Mouse (Mus musculus): ENCODE measurements around the gene Greb1. TPM values are rescaled to one million over a fixed set of nuclear protein-coding genes. Genes with fewer than 3 reads are reported as not detected.

Gene Greb1
- polyA plus RNA-seq, 1 experiment from 2014 or later = 5.5 TPM

- Histone ChIP-seq H3K4me1 (peaks cover 32% of the 10 kb centered on the region), H3K27ac (no peak overlapping the region), H3K4me3 (0 out of 2 replicates have a peak overlapping the region, but pooled peaks have one; percentile 5)
These were observed 1.8 kb downstream of the Greb1 start for GRCm38 (mm10) chr12:16798894-16799293.

GRCm38 (mm10) chr12:16795781-16796180 is 4.9 kb downstream of the Greb1 start:
- Histone ChIP-seq H3K4me1 (peaks cover 26% of the 10 kb centered on the region), H3K9me3 (no peaks in the 10 kb centered on the region), H3K27ac (no peak overlapping the region), H3K36me3 (no peaks in the 10 kb centered on the region), H3K27me3 (ENCODE audit: insufficient read depth, poor library complexity, severe bottlenecking) (no peaks in the 10 kb centered on the region), H3K4me3 (no peak overlapping the region)
- 79% methylated on average over 3 of the region's 3 CpGs for WGBS
- no peak for DNase-seq (ENCODE audit: low spot score)

More at GRCm38 (mm10) chr12:16798894-16799293, 1.8 kb downstream of the Greb1 start:
- WGBS = 50% methylated on average over 3 of the region's 3 CpGs
- Histone ChIP-seq H3K9me3 (no peaks in the 10 kb centered on the region), H3K36me3 (no peaks in the 10 kb centered on the region), H3K27me3 (ENCODE audit: insufficient read depth, poor library complexity, severe bottlenecking) (0 out of 2 replicates have a peak, but pooled peaks cover 3% of the 10 kb centered on the region)
- DNase-seq (ENCODE audit: low spot score) = no peak

- no peaks in the 10 kb centered on the region for H3K27me3 ChIP-seq (ENCODE audit: insufficient read depth, poor library complexity, severe bottlenecking)
- no peaks in the 10 kb centered on the region for H3K9me3 ChIP-seq
- peaks cover 20% of the 10 kb centered on the region for H3K4me1 ChIP-seq
- WGBS = 78% methylated on average over 4 of the region's 4 CpGs
- no peak overlapping the region for H3K27ac ChIP-seq
- no peak overlapping the region for H3K4me3 ChIP-seq
- DNase-seq (ENCODE audit: low spot score) = no peak
- no peaks in the 10 kb centered on the region for H3K36me3 ChIP-seq
These were observed 7.3 kb downstream of the Greb1 start for GRCm38 (mm10) chr12:16793371-16793770.

- no peak overlapping the region for H3K27ac ChIP-seq
- H3K9me3 ChIP-seq = no peaks in the 10 kb centered on the region
- no peaks in the 10 kb centered on the region for H3K36me3 ChIP-seq
- no peak for DNase-seq (ENCODE audit: low spot score)
- H3K4me1 ChIP-seq = peaks cover 25% of the 10 kb centered on the region
- H3K27me3 ChIP-seq (ENCODE audit: insufficient read depth, poor library complexity, severe bottlenecking) = no peaks in the 10 kb centered on the region
- 46% methylated on average over 4 of the region's 4 CpGs for WGBS
- H3K4me3 ChIP-seq = no peak overlapping the region
These were observed 10.2 kb downstream of the Greb1 start for GRCm38 (mm10) chr12:16790456-16790855.

GRCm38 (mm10) chr12:16789756-16790155 is 10.9 kb downstream of the Greb1 start:
- H3K4me1 ChIP-seq = peaks cover 25% of the 10 kb centered on the region
- no peaks in the 10 kb centered on the region for H3K36me3 ChIP-seq
- no peak for DNase-seq (ENCODE audit: low spot score)
- H3K4me3 ChIP-seq = no peak overlapping the region
- no peaks in the 10 kb centered on the region for H3K27me3 ChIP-seq (ENCODE audit: insufficient read depth, poor library complexity, severe bottlenecking)
- H3K9me3 ChIP-seq = no peaks in the 10 kb centered on the region
- 9% methylated on average over 4 of the region's 4 CpGs for WGBS
- H3K27ac ChIP-seq = peak overlapping the region; percentile 24; the same call in 1 of the 2 replicates

- DNase-seq (ENCODE audit: low spot score) = no peak
- 50% methylated on average over 1 of the region's 1 CpGs for WGBS
- no peaks in the 10 kb centered on the region for H3K27me3 ChIP-seq (ENCODE audit: insufficient read depth, poor library complexity, severe bottlenecking)
- peaks cover 21% of the 10 kb centered on the region for H3K4me1 ChIP-seq
- no peaks in the 10 kb centered on the region for H3K36me3 ChIP-seq
- no peak overlapping the region for H3K27ac ChIP-seq
- H3K4me3 ChIP-seq = no peak overlapping the region
- no peaks in the 10 kb centered on the region for H3K9me3 ChIP-seq
These were observed 11.5 kb downstream of the Greb1 start for GRCm38 (mm10) chr12:16789199-16789598.

GRCm38 (mm10) chr12:16788600-16788999 is 12.1 kb downstream of the Greb1 start:
- 49% methylated on average over 2 of the region's 2 CpGs for WGBS
- H3K27me3 ChIP-seq (ENCODE audit: insufficient read depth, poor library complexity, severe bottlenecking) = no peaks in the 10 kb centered on the region
- H3K9me3 ChIP-seq = no peaks in the 10 kb centered on the region
- H3K27ac ChIP-seq = no peak overlapping the region
- H3K4me3 ChIP-seq = no peak overlapping the region
- no peaks in the 10 kb centered on the region for H3K36me3 ChIP-seq
- peaks cover 21% of the 10 kb centered on the region for H3K4me1 ChIP-seq
- no peak for DNase-seq (ENCODE audit: low spot score)

GRCm38 (mm10) chr12:16781034-16781746 is 19.5 kb downstream of the Greb1 start:
- 77% methylated on average over 14 of the region's 14 CpGs for WGBS
- no peaks in the 10 kb centered on the region for H3K36me3 ChIP-seq
- DNase-seq (ENCODE audit: low spot score) = no peak
- H3K27ac ChIP-seq = peak overlapping the region; percentile 10; the same call in 1 of the 2 replicates
- peaks cover 13% of the 10 kb centered on the region for H3K4me1 ChIP-seq
- H3K9me3 ChIP-seq = no peaks in the 10 kb centered on the region
- no peaks in the 10 kb centered on the region for H3K27me3 ChIP-seq (ENCODE audit: insufficient read depth, poor library complexity, severe bottlenecking)
- no peak overlapping the region for H3K4me3 ChIP-seq

GRCm38 (mm10) chr12:16780320-16780719 is 20.4 kb downstream of the Greb1 start:
- no peaks in the 10 kb centered on the region for H3K9me3 ChIP-seq
- no peaks in the 10 kb centered on the region for H3K27me3 ChIP-seq (ENCODE audit: insufficient read depth, poor library complexity, severe bottlenecking)
- DNase-seq (ENCODE audit: low spot score) = no peak
- H3K36me3 ChIP-seq = no peaks in the 10 kb centered on the region
- WGBS = 88% methylated on average over 3 of the region's 3 CpGs
- H3K27ac ChIP-seq = no peak overlapping the region
- H3K4me3 ChIP-seq = no peak overlapping the region
- H3K4me1 ChIP-seq = peaks cover 13% of the 10 kb centered on the region

GRCm38 (mm10) chr12:16779165-16779564 is 21.5 kb downstream of the Greb1 start:
- 76% methylated on average over 2 of the region's 2 CpGs for WGBS
- H3K27ac ChIP-seq = no peak overlapping the region
- no peaks in the 10 kb centered on the region for H3K36me3 ChIP-seq
- no peaks in the 10 kb centered on the region for H3K27me3 ChIP-seq (ENCODE audit: insufficient read depth, poor library complexity, severe bottlenecking)
- H3K9me3 ChIP-seq = no peaks in the 10 kb centered on the region
- no peak for DNase-seq (ENCODE audit: low spot score)
- H3K4me3 ChIP-seq = no peak overlapping the region
- H3K4me1 ChIP-seq = peaks cover 13% of the 10 kb centered on the region

- Histone ChIP-seq H3K4me3 (no peak overlapping the region), H3K27me3 (ENCODE audit: insufficient read depth, poor library complexity, severe bottlenecking) (no peaks in the 10 kb centered on the region), H3K27ac (no peak overlapping the region), H3K4me1 (peaks cover 13% of the 10 kb centered on the region), H3K9me3 (no peaks in the 10 kb centered on the region), H3K36me3 (no peaks in the 10 kb centered on the region)
- DNase-seq (ENCODE audit: low spot score) = no peak
- WGBS = 76% methylated on average over 5 of the region's 5 CpGs
These were observed 22.2 kb downstream of the Greb1 start for GRCm38 (mm10) chr12:16778523-16778922.

GRCm38 (mm10) chr12:16775351-16775750 is 25.3 kb downstream of the Greb1 start:
- H3K4me1 ChIP-seq = peaks cover 21% of the 10 kb centered on the region
- no peak for DNase-seq (ENCODE audit: low spot score)
- 82% methylated on average over 3 of the region's 3 CpGs for WGBS

GRCm38 (mm10) chr12:16774605-16775004 is 26.1 kb downstream of the Greb1 start:
- H3K4me1 ChIP-seq = peaks cover 28% of the 10 kb centered on the region
- H3K36me3 ChIP-seq = no peaks in the 10 kb centered on the region
- no peaks in the 10 kb centered on the region for H3K9me3 ChIP-seq
- H3K27ac ChIP-seq = no peak overlapping the region
- DNase-seq (ENCODE audit: low spot score) = no peak
- H3K4me3 ChIP-seq = no peak overlapping the region
- 90% methylated on average over 4 of the region's 4 CpGs for WGBS
- no peaks in the 10 kb centered on the region for H3K27me3 ChIP-seq (ENCODE audit: insufficient read depth, poor library complexity, severe bottlenecking)

More at GRCm38 (mm10) chr12:16775351-16775750, 25.3 kb downstream of the Greb1 start:
- Histone ChIP-seq H3K36me3 (no peaks in the 10 kb centered on the region), H3K9me3 (no peaks in the 10 kb centered on the region), H3K27me3 (ENCODE audit: insufficient read depth, poor library complexity, severe bottlenecking) (no peaks in the 10 kb centered on the region), H3K27ac (no peak overlapping the region), H3K4me3 (no peak overlapping the region)

All from heart, embryonic 10.5 days (tissue).